ENCODE assay signal across 14 mouse cellular contexts in the genomic region with DNA sequence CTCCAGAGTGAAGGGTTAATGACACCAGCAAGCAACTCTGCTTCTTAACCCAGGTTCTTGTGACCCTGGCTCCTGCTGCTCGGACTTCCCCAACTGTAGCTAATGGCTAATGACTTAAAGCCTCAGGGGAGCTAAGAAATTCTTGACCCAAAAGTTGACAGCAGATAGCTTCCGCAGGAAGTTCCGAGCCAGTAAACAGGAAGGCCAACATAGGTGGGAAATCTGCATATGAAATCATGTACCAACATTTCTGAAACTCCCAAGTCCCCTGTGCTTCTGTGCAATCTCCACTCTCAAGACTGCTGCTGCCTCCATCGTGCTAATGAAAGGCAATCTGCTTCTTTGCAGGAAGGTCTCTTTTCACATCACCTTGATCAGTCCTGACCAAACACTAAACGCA. TPM values are rescaled to one million over a fixed set of nuclear protein-coding genes. Genes with fewer than 3 reads are reported as not detected.
DNase-seq lines count a peak whose midpoint lies in the region; ATAC-seq and TF ChIP-seq lines count a peak whose summit lies in the region.
"Had no signal": no experiment of that assay in that cellular context is flagged by ENCODE, and none has a peak within 500 bp of the region (broad histone marks: within the 10 kb centered on the region; RNA-seq: fewer than 3 reads in every experiment).

No protein-coding gene starts in this region.

- no peak for TF ChIP-seq CTCF in intestine, postnatal 0 days (IDR thresholded peaks at IDR 0.05; ENCODE audit: low read depth)
- TF ChIP-seq CTCF in kidney, adult 2 months (conservative IDR thresholded peaks at IDR 0.05; ENCODE audit: insufficient read depth, insufficient read length, low read depth, low read length): no peak

- intact Hi-C loops in heart, postnatal 14 days (cut with DNase I): loop anchor here (10.0 kb wide), 1 partner anchor 161 kb away; the partner anchor contains the start of gene Tufm

- H3K9ac ChIP-seq in intestine, postnatal 0 days (ENCODE audit: low read depth, low read length): no peak overlapping the region
- no peak overlapping the region for H3K9ac ChIP-seq in intestine, embryonic 16.5 days (ENCODE audit: low read depth, low read length)
- no peak overlapping the region for H3K9ac ChIP-seq in midbrain, embryonic 15.5 days
- H3K9ac ChIP-seq: lung, embryonic 15.5 days; midbrain, embryonic 12.5 days had no signal

- H3K27ac ChIP-seq in intestine, postnatal 0 days (ENCODE audit: low read depth, low read length): peak overlapping the region; percentile 8; the same call in 1 of the 2 replicates
- no peak overlapping the region for H3K27ac ChIP-seq in intestine, embryonic 16.5 days (ENCODE audit: low read length)
- peak overlapping the region; percentile 32; the same call in 1 of the 2 replicates for H3K27ac ChIP-seq in kidney, adult 2 months (ENCODE audit: insufficient read depth, low read depth, low read length)
- H3K27ac ChIP-seq in midbrain, embryonic 15.5 days: no peak overlapping the region
- H3K27ac ChIP-seq: forebrain, embryonic 10.5 days; lung, embryonic 15.5 days; midbrain, embryonic 12.5 days had no signal

- peak; percentile 95 for DNase-seq in heart, adult 11 months
- no peak for DNase-seq in heart, postnatal 14 days
- peak; percentile 62 for DNase-seq in kidney, adult 2 months
- peak; percentile 24 to 37 for DNase-seq in kidney, postnatal 36 days
- no peak for DNase-seq in adrenal gland, adult 18-20 months (ENCODE audit: low spot score in 2 of 2)
- DNase-seq: cerebellum, postnatal 10 days; right cerebral cortex, postnatal 25 days; thymus, postnatal 36 days had no signal

- H3K4me2 ChIP-seq in intestine, postnatal 0 days (replicated peaks; ENCODE audit: low read depth): no peak overlapping the region
- H3K4me2 ChIP-seq in intestine, embryonic 16.5 days (ENCODE audit: low read depth, low read length): no peak overlapping the region
- no peak overlapping the region for H3K4me2 ChIP-seq in midbrain, embryonic 15.5 days
- H3K4me2 ChIP-seq: lung, embryonic 15.5 days; midbrain, embryonic 12.5 days had no signal

- H3K4me1 ChIP-seq in intestine, postnatal 0 days (replicated peaks; ENCODE audit: control insufficient read depth, insufficient read depth, low read length): no peaks in the 10 kb centered on the region
- peaks cover 8% of the 10 kb centered on the region; the same call in 1 of the 2 replicates for H3K4me1 ChIP-seq in intestine, embryonic 16.5 days (ENCODE audit: control insufficient read depth, insufficient read depth, low read length)
- no peaks in the 10 kb centered on the region; the same call in 1 of the 2 replicates for H3K4me1 ChIP-seq in kidney, adult 2 months (ENCODE audit: control insufficient read depth, insufficient read depth, low read length)
- H3K4me1 ChIP-seq in midbrain, embryonic 15.5 days: peaks cover 13% of the 10 kb centered on the region; the same call in 1 of the 2 replicates

- WGBS in intestine, postnatal 0 days: 68% methylated on average over 5 of the region's 5 CpGs
- 69% methylated on average over 5 of the region's 5 CpGs for WGBS in intestine, embryonic 16.5 days
- 47% methylated on average over 5 of the region's 5 CpGs for WGBS in kidney, adult 2 months
- whole genome bisulfite sequencing in midbrain, embryonic 15.5 days: 68% methylated on average over 5 of the region's 5 CpGs

- TF ChIP-seq POLR2A in kidney, adult 2 months (IDR thresholded peaks at IDR 0.05; ENCODE audit: low read depth, low read length): no peak

- ATAC-seq in intestine, postnatal 0 days: no peak
- no peak for ATAC-seq in intestine, embryonic 16.5 days
- no peak for ATAC-seq in midbrain, embryonic 15.5 days (replicated peaks)

- H3K27me3 ChIP-seq in intestine, postnatal 0 days (replicated peaks; ENCODE audit: control insufficient read depth, insufficient read depth, low read length): no peaks in the 10 kb centered on the region
- H3K27me3 ChIP-seq in intestine, embryonic 16.5 days (replicated peaks; ENCODE audit: control insufficient read depth, insufficient read depth, low read length): no peaks in the 10 kb centered on the region
- H3K27me3 ChIP-seq in kidney, adult 2 months (replicated peaks; ENCODE audit: control insufficient read depth, insufficient read depth, low read length): no peaks in the 10 kb centered on the region
- no peaks in the 10 kb centered on the region for H3K27me3 ChIP-seq in midbrain, embryonic 15.5 days (replicated peaks)
- H3K27me3 ChIP-seq: lung, embryonic 15.5 days; midbrain, embryonic 12.5 days had no signal

- no peaks in the 10 kb centered on the region for H3K9me3 ChIP-seq in intestine, postnatal 0 days (ENCODE audit: control insufficient read depth)
- no peaks in the 10 kb centered on the region for H3K9me3 ChIP-seq in intestine, embryonic 16.5 days (ENCODE audit: control insufficient read depth, low read length)
- no peaks in the 10 kb centered on the region for H3K9me3 ChIP-seq in midbrain, embryonic 15.5 days
- H3K9me3 ChIP-seq: forebrain, embryonic 10.5 days; lung, embryonic 15.5 days; midbrain, embryonic 12.5 days had no signal

- no peak overlapping the region for H3K4me3 ChIP-seq in intestine, postnatal 0 days (ENCODE audit: low read depth, low read length)
- no peak overlapping the region for H3K4me3 ChIP-seq in intestine, embryonic 16.5 days (ENCODE audit: low read length)
- H3K4me3 ChIP-seq in kidney, adult 2 months (ENCODE audit: insufficient read depth, low read depth, low read length): no peak overlapping the region
- H3K4me3 ChIP-seq in midbrain, embryonic 15.5 days: no peak overlapping the region
- H3K4me3 ChIP-seq: forebrain, embryonic 10.5 days; lung, embryonic 15.5 days; midbrain, embryonic 12.5 days had no signal

- no peaks in the 10 kb centered on the region for H3K36me3 ChIP-seq in intestine, postnatal 0 days (ENCODE audit: control insufficient read depth, insufficient read depth)
- no peaks in the 10 kb centered on the region for H3K36me3 ChIP-seq in intestine, embryonic 16.5 days (ENCODE audit: control insufficient read depth, insufficient read depth, low read length)
- H3K36me3 ChIP-seq in kidney, adult 2 months (ENCODE audit: control insufficient read depth, insufficient read depth, low read length): no peaks in the 10 kb centered on the region
- H3K36me3 ChIP-seq in midbrain, embryonic 15.5 days (replicated peaks): no peaks in the 10 kb centered on the region
- H3K36me3 ChIP-seq: forebrain, embryonic 10.5 days; lung, embryonic 15.5 days; midbrain, embryonic 12.5 days had no signal

RNA-seq across cellular contexts. Expression of gene Sgf29, which starts 3.4 kb away (rescaled TPM):
- 10 to 100 TPM; 24.6 to 28.6 TPM for total RNA-seq in heart, postnatal 14 days (2021)
- polyA plus RNA-seq in intestine, postnatal 0 days (2015; fragmentation: Nextera tagmentation; extraction: Ambion mirVana): 21.7 and 25.8 TPM in 2 replicates
- polyA plus RNA-seq in intestine, embryonic 16.5 days (2015; fragmentation: Nextera tagmentation; extraction: Ambion mirVana): 42.7 and 49.8 TPM in 2 replicates
- 28.1 and 34.7 TPM in 2 replicates for polyA plus RNA-seq in kidney, adult 2 months (2012; rRNA removed)
- total RNA-seq in adrenal gland, adult 18-20 months (2021): 10 to 100 TPM; 39.6 to 50.1 TPM
- 62.3 and 72.4 TPM in 2 replicates for polyA plus RNA-seq in midbrain, embryonic 15.5 days (2015; fragmentation: Nextera tagmentation; extraction: Ambion mirVana)

RNA-seq across cellular contexts. Expression of gene Nupr1, which starts 15.0 kb away (rescaled TPM):
- 1 to 10 TPM; 8.7 to 9.2 TPM for total RNA-seq in heart, postnatal 14 days (2021)
- polyA plus RNA-seq in intestine, postnatal 0 days (2015; fragmentation: Nextera tagmentation; extraction: Ambion mirVana): 28.2 and 30.8 TPM in 2 replicates
- 70.8 and 73.3 TPM in 2 replicates for polyA plus RNA-seq in intestine, embryonic 16.5 days (2015; fragmentation: Nextera tagmentation; extraction: Ambion mirVana)
- polyA plus RNA-seq in kidney, adult 2 months (2012; rRNA removed): 29.2 and 36.4 TPM in 2 replicates
- total RNA-seq in adrenal gland, adult 18-20 months (2021): 10 to 100 TPM; 13.6 to 26.7 TPM
- 11.5 and 13.0 TPM in 2 replicates for polyA plus RNA-seq in midbrain, embryonic 15.5 days (2015; fragmentation: Nextera tagmentation; extraction: Ambion mirVana)

RNA-seq across cellular contexts. Expression of gene Sult1a1, which starts 30.5 kb away (rescaled TPM):
- total RNA-seq in heart, postnatal 14 days (2021): 10 to 100 TPM; 38.6 to 43.2 TPM
- polyA plus RNA-seq in intestine, postnatal 0 days (2015; fragmentation: Nextera tagmentation; extraction: Ambion mirVana): 6.8 and 8.2 TPM in 2 replicates
- polyA plus RNA-seq in intestine, embryonic 16.5 days (2015; fragmentation: Nextera tagmentation; extraction: Ambion mirVana): 7.5 and 7.6 TPM in 2 replicates
- 29.0 and 30.1 TPM in 2 replicates for polyA plus RNA-seq in kidney, adult 2 months (2012; rRNA removed)
- total RNA-seq in adrenal gland, adult 18-20 months (2021): 10 to 100 TPM; 48.0 to 52.5 TPM
- 8.3 and 8.9 TPM in 2 replicates for polyA plus RNA-seq in midbrain, embryonic 15.5 days (2015; fragmentation: Nextera tagmentation; extraction: Ambion mirVana)

RNA-seq across cellular contexts. Expression of gene Bola2, which starts 49.5 kb away (rescaled TPM):
- total RNA-seq in heart, postnatal 14 days (2021): 10 to 100 TPM; 49.2 to 51.2 TPM
- 80.4 and 98.2 TPM in 2 replicates for polyA plus RNA-seq in intestine, postnatal 0 days (2015; fragmentation: Nextera tagmentation; extraction: Ambion mirVana)
- polyA plus RNA-seq in intestine, embryonic 16.5 days (2015; fragmentation: Nextera tagmentation; extraction: Ambion mirVana): 111 and 112 TPM in 2 replicates
- polyA plus RNA-seq in kidney, adult 2 months (2012; rRNA removed): 63.9 and 67.2 TPM in 2 replicates
- 100 to 1,000 TPM in 1 of 2 experiments, 10 to 100 TPM in 1; 98.7 to 105 TPM for total RNA-seq in adrenal gland, adult 18-20 months (2021)
- polyA plus RNA-seq in midbrain, embryonic 15.5 days (2015; fragmentation: Nextera tagmentation; extraction: Ambion mirVana): 116 and 126 TPM in 2 replicates

RNA-seq across cellular contexts. Expression of gene Slx1b, which starts 49.9 kb away (rescaled TPM):
- total RNA-seq in heart, postnatal 14 days (2021): 1 to 10 TPM; 5.7 to 7.7 TPM
- 4.8 and 5.5 TPM in 2 replicates for polyA plus RNA-seq in intestine, postnatal 0 days (2015; fragmentation: Nextera tagmentation; extraction: Ambion mirVana)
- 8.3 and 8.9 TPM in 2 replicates for polyA plus RNA-seq in intestine, embryonic 16.5 days (2015; fragmentation: Nextera tagmentation; extraction: Ambion mirVana)
- 13.1 and 17.2 TPM in 2 replicates for polyA plus RNA-seq in kidney, adult 2 months (2012; rRNA removed)
- total RNA-seq in adrenal gland, adult 18-20 months (2021): 10 to 100 TPM in 1 of 2 experiments, 1 to 10 TPM in 1; 9.9 to 11.1 TPM
- polyA plus RNA-seq in midbrain, embryonic 15.5 days (2015; fragmentation: Nextera tagmentation; extraction: Ambion mirVana): 18.3 and 20.9 TPM in 2 replicates

Comparison
In these comparisons a context has a peak if more than half of its experiments do, and no peak if none do; other contexts are left out.
1. DNase-seq: peak in heart, adult 11 months (single experiment), kidney, adult 2 months (single experiment) and kidney, postnatal 36 days (2 of 2); none in heart, postnatal 14 days (0 of 2) and adrenal gland, adult 18-20 months (0 of 2).
2. H3K27ac ChIP-seq: peak in intestine, postnatal 0 days (single experiment) and kidney, adult 2 months (single experiment); none in intestine, embryonic 16.5 days (single experiment) and midbrain, embryonic 15.5 days (single experiment).